Mouse (Mus musculus): ENCODE data around the gene Olfr734. TPM values are rescaled to one million over a fixed set of nuclear protein-coding genes. Genes with fewer than 3 reads are reported as not detected.

Gene Olfr734
- total RNA-seq (2021), result not detected
- long read RNA-seq, experiment 1, result 0 reads
- long read RNA-seq, experiment 2, result 0 reads

DNA sequence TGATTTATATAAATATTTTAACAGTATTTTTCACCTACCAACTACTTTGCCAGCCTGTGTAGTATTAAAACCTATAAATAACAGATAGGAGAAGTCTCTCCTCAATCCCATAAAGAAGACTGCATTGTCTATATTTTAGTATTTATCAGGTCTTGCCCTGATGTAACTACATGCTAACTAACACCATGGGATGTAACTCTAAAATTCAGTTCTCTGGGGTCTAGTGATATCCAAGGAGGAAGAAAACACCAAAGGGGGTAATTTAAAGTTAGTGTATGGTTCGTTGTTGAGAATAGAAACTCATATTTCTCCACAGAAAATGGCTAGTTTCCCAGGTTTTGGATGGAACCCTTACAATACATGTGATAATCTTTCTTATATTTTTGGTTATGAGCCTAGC is at the start of gene Olfr734:
Gene Olfr734 (minus strand): TSS at position 101 of the 400 bp plus-strand sequence.
- DNase-seq, result no peak

GRCm38 (mm10) chr14:50363561-50363960 is 37.0 kb upstream of the Olfr734 start:
- DNase-seq, result no peak

GRCm38 (mm10) chr14:50360480-50360879 is 33.9 kb upstream of the Olfr734 start:
- DNase-seq, result no peak

DNA sequence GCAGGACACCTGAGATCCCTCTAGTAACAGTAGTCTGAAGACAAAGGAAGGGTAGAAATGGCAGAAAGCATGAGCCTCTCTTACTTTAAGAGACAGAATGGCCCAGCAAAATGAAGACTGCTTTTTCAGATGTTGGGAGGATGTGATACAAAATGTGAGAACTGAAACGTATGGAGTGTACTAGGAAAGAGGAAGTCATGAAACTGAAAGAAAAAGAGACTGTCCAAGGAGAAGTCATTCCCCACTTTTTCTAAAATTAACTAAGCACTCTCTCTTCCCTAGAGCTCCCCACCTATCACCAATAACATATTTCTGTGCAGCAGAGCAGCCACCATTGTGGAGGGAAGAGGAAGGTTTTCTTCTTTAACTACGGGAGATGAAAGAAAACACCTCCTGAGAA is 31.0 kb upstream of the Olfr734 start, which contains the start of gene Tlr11:
Gene Tlr11 (plus strand): TSS at position 322 of the 400 bp plus-strand sequence.
- no peak for DNase-seq

- DNase-seq, result no peak
Observed at GRCm38 (mm10) chr14:50356725-50357124, 30.2 kb upstream of the Olfr734 start.

DNA sequence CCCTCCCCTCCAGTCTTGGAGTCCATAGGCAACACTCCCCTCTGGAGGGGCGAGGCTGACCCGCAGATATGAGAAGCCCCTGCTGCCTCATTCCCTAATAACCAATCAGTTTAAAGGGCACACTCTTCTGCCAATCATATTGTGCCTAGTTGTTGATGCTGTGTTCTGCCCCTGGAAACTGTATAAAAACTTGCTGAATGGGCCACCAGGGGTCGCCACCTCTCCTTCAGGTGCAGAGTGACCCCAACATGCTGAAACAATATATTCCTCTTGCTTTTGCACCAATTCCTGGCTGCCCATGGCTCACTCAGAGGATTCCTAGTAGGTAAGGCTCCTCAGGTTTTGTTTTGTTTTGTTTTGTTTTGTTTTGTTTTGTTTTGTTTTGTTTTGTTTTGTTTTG is 25.9 kb upstream of the Olfr734 start:
- peak; percentile 6 for DNase-seq

GRCm38 (mm10) chr14:50348796-50349195 is 22.2 kb upstream of the Olfr734 start, which contains the start of gene Olfr735:
Gene Olfr735 (minus strand): TSS chr14:50348872.
- no peak for DNase-seq

DNA sequence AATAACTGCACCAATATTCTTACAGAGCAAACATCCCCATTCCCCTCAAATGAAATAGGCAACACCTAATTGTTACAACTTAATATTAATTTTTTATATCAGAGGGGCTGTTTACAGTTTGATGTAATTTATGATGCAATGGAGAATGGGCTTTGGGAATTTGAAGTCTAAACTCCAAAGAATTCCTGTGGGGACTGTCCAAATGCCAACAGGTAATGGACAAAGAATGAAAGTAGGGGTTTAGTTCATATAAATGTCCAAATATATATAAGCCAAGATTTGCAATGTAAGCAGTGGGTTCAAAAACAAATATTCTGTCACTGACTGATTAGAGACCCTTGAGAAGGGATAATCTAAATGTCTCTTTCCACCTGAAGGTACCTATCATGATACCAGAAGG is 25.1 kb downstream of the Olfr734 start, which contains the start of gene Olfr733:
Gene Olfr733 (minus strand): TSS at position 101 of the 400 bp plus-strand sequence.
- DNase-seq, result no peak

DNA sequence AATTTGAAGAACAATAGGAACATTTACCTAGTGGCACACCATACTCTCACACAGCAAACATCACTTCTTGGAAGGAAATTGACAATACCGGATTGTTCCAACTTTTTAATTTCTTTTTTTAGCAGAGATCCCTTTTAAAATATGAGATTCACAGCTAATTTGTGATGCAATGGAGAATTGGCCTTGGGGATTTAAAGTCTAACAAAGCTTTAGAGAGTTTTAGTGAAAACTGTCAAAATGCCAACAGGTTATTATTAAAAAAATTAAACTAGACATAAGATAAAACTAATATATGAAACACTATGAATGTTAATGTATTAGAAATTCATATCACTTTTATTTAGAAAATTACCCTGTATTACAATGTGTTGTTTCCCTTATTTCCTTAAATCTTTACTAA is 42.5 kb downstream of the Olfr734 start, which contains the start of gene Olfr732:
Gene Olfr732 (minus strand): TSS at position 101 of the 400 bp plus-strand sequence.
- DNase-seq, result no peak

Other genes with a start within 250 kb of the Olfr734 start
- gene Olfr726, start 235.8 kb downstream of the Olfr734 start, total RNA-seq (2021), result not detected
- gene Olfr727, start 203.6 kb downstream of the Olfr734 start, total RNA-seq (2021), result not detected
- not detected for gene Olfr728, start 184.1 kb downstream of the Olfr734 start, total RNA-seq (2021)
- gene Olfr729, start 173.9 kb downstream of the Olfr734 start, total RNA-seq (2021), result not detected
- not detected for gene Olfr730, start 138.6 kb downstream of the Olfr734 start, total RNA-seq (2021)
- gene Olfr731, start 84.9 kb downstream of the Olfr734 start, total RNA-seq (2021), result not detected
- gene Olfr732, start 42.6 kb downstream of the Olfr734 start, total RNA-seq (2021), result not detected
- gene Olfr733, start 25.2 kb downstream of the Olfr734 start, total RNA-seq (2021), result not detected
- gene Olfr735, start 22.1 kb upstream of the Olfr734 start, total RNA-seq (2021), result not detected
- gene Tlr11, start 31.2 kb upstream of the Olfr734 start, total RNA-seq (2021), result not detected
- gene Olfr736, start 54.4 kb upstream of the Olfr734 start, total RNA-seq (2021), result not detected
- not detected for gene Olfr738, start 80.8 kb upstream of the Olfr734 start, total RNA-seq (2021)
- gene Olfr739, start 91.9 kb upstream of the Olfr734 start, total RNA-seq (2021), result not detected
- not detected for gene Olfr740, start 118.8 kb upstream of the Olfr734 start, total RNA-seq (2021)
- not detected for gene Olfr741, start 146.0 kb upstream of the Olfr734 start, total RNA-seq (2021)
- not detected for gene Olfr742, start 176.8 kb upstream of the Olfr734 start, total RNA-seq (2021)
- gene Olfr743, start 195.1 kb upstream of the Olfr734 start, total RNA-seq (2021), result not detected

Data from gastrocnemius, postnatal 10 days (tissue).